Mouse (Mus musculus) MN1 (cell line): ENCODE data around the gene AI481877.

Source experiments
- DNase-seq: peaks from one replicate; pipeline ENCODE4 v3.0.0-alpha.2; 2016; ENCODE audit warnings: low spot score

AI481877 gene

GRCm38 (mm10) chr4:59034325-59034917, 104.4 kb downstream of the AI481877 start:
- DNase-seq = peak; percentile 13

GRCm38 (mm10) chr4:59016922-59017321, 121.9 kb downstream of the AI481877 start:
- DNase-seq = no peak

GRCm38 (mm10) chr4:59015181-59015580, 123.6 kb downstream of the AI481877 start:
- DNase-seq = no peak

- DNase-seq = no peak
Observed at GRCm38 (mm10) chr4:59011446-59011845, 127.3 kb downstream of the AI481877 start.

- DNase-seq = no peak
Observed at GRCm38 (mm10) chr4:59009696-59010095, 129.1 kb downstream of the AI481877 start.

GRCm38 (mm10) chr4:59009186-59009585, 129.6 kb downstream of the AI481877 start:
- no peak for DNase-seq

GRCm38 (mm10) chr4:59007974-59008373, 130.8 kb downstream of the AI481877 start:
- DNase-seq = no peak

GRCm38 (mm10) chr4:59007016-59007415, 131.8 kb downstream of the AI481877 start:
- no peak for DNase-seq

- no peak for DNase-seq
Observed at GRCm38 (mm10) chr4:59006211-59006610, 132.6 kb downstream of the AI481877 start.

- no peak for DNase-seq
Observed at GRCm38 (mm10) chr4:59003806-59004200, 135.0 kb downstream of the AI481877 start.

GRCm38 (mm10) chr4:59002948-59003805, 135.6 kb downstream of the AI481877 start, which contains the start of gene Gm20503:
Gm20503 (plus strand) TSS chr4:59003210.
- DNase-seq = peak; percentile 89

GRCm38 (mm10) chr4:59000614-59001013, 138.2 kb downstream of the AI481877 start:
- DNase-seq = no peak

GRCm38 (mm10) chr4:58999686-59000085, 139.1 kb downstream of the AI481877 start:
- DNase-seq = peak; percentile 44

- no peak for DNase-seq
Observed at GRCm38 (mm10) chr4:58998688-58999087, 140.1 kb downstream of the AI481877 start.

GRCm38 (mm10) chr4:58997081-58997480, 141.7 kb downstream of the AI481877 start:
- no peak for DNase-seq

GRCm38 (mm10) chr4:58995251-58995693, 143.5 kb downstream of the AI481877 start:
- DNase-seq = no peak

GRCm38 (mm10) chr4:58994762-58995161, 144.0 kb downstream of the AI481877 start, which contains the start of gene Dnajc25:
Dnajc25 (plus strand) TSS chr4:58995062.
- DNase-seq = no peak
